Mouse (Mus musculus): Measurements from ENCODE around the gene Stk39. TPM values are rescaled to one million over a fixed set of nuclear protein-coding genes. Genes with fewer than 3 reads are reported as not detected.

Gene Stk39
- polyA plus RNA-seq, 1 experiment from 2014 or later, result 27.3 TPM

GRCm38 (mm10) chr2:68434576-68434975 lies 37.5 kb downstream of the Stk39 start:
- H3K36me3 ChIP-seq, result no peaks in the 10 kb centered on the region
- no peaks in the 10 kb centered on the region for H3K9me3 ChIP-seq (replicated peaks)
- WGBS, result 54% methylated on average over 5 of the region's 5 CpGs
- H3K27me3 ChIP-seq (replicated peaks), result no peaks in the 10 kb centered on the region
- H3K4me2 ChIP-seq, result no peak overlapping the region
- no peak for ATAC-seq (ENCODE audit: low FRiP score)
- H3K4me3 ChIP-seq (replicated peaks), result no peak overlapping the region
- H3K9ac ChIP-seq (replicated peaks), result no peak overlapping the region
- no peak overlapping the region for H3K27ac ChIP-seq (replicated peaks)
- H3K4me1 ChIP-seq, result peaks cover 23% of the 10 kb centered on the region

- Histone ChIP-seq H3K4me3 (replicated peaks) (no peak overlapping the region), H3K36me3 (no peaks in the 10 kb centered on the region), H3K4me1 (peaks cover 23% of the 10 kb centered on the region), H3K27me3 (replicated peaks) (no peaks in the 10 kb centered on the region), H3K4me2 (no peak overlapping the region), H3K9me3 (replicated peaks) (no peaks in the 10 kb centered on the region), H3K27ac (replicated peaks) (no peak overlapping the region), H3K9ac (replicated peaks) (no peak overlapping the region)
- ATAC-seq (ENCODE audit: low FRiP score), result no peak
- WGBS, result 73% methylated on average over 9 of the region's 9 CpGs
Measured at GRCm38 (mm10) chr2:68433736-68434312, 38.2 kb downstream of the Stk39 start.

GRCm38 (mm10) chr2:68432834-68433233 lies 39.2 kb downstream of the Stk39 start:
- WGBS, result 63% methylated on average over 4 of the region's 4 CpGs
- H3K4me3 ChIP-seq (replicated peaks), result no peak overlapping the region
- no peak overlapping the region for H3K9ac ChIP-seq (replicated peaks)
- no peaks in the 10 kb centered on the region for H3K9me3 ChIP-seq (replicated peaks)
- ATAC-seq (ENCODE audit: low FRiP score), result no peak
- H3K27me3 ChIP-seq (replicated peaks), result no peaks in the 10 kb centered on the region
- no peaks in the 10 kb centered on the region for H3K36me3 ChIP-seq
- H3K4me2 ChIP-seq, result no peak overlapping the region
- no peak overlapping the region for H3K27ac ChIP-seq (replicated peaks)
- peaks cover 23% of the 10 kb centered on the region for H3K4me1 ChIP-seq

GRCm38 (mm10) chr2:68431024-68431962 lies 40.8 kb downstream of the Stk39 start:
- Histone ChIP-seq H3K9ac (replicated peaks) (no peak overlapping the region), H3K4me1 (peaks cover 20% of the 10 kb centered on the region), H3K4me2 (no peak overlapping the region), H3K27me3 (replicated peaks) (no peaks in the 10 kb centered on the region), H3K27ac (replicated peaks) (no peak overlapping the region), H3K9me3 (replicated peaks) (no peaks in the 10 kb centered on the region), H3K36me3 (no peaks in the 10 kb centered on the region), H3K4me3 (replicated peaks) (no peak overlapping the region)
- no peak for ATAC-seq (ENCODE audit: low FRiP score)
- 89% methylated on average over 14 of the region's 14 CpGs for WGBS

- H3K9ac ChIP-seq (replicated peaks), result no peak overlapping the region
- no peaks in the 10 kb centered on the region for H3K9me3 ChIP-seq (replicated peaks)
- peaks cover 12% of the 10 kb centered on the region for H3K4me1 ChIP-seq
- H3K36me3 ChIP-seq, result no peaks in the 10 kb centered on the region
- WGBS, result 92% methylated on average over 5 of the region's 5 CpGs
- no peak overlapping the region for H3K4me2 ChIP-seq
- no peak overlapping the region for H3K27ac ChIP-seq (replicated peaks)
- H3K27me3 ChIP-seq (replicated peaks), result no peaks in the 10 kb centered on the region
- no peak for ATAC-seq (ENCODE audit: low FRiP score)
- no peak overlapping the region for H3K4me3 ChIP-seq (replicated peaks)
Measured at GRCm38 (mm10) chr2:68430493-68430892, 41.6 kb downstream of the Stk39 start.

GRCm38 (mm10) chr2:68429436-68429835 lies 42.6 kb downstream of the Stk39 start:
- 83% methylated on average over 4 of the region's 4 CpGs for WGBS
- no peaks in the 10 kb centered on the region for H3K36me3 ChIP-seq
- H3K4me3 ChIP-seq (replicated peaks), result no peak overlapping the region
- H3K4me2 ChIP-seq, result no peak overlapping the region
- ATAC-seq (ENCODE audit: low FRiP score), result no peak
- H3K4me1 ChIP-seq, result peaks cover 7% of the 10 kb centered on the region; the same call in 1 of the 2 replicates
- H3K27me3 ChIP-seq (replicated peaks), result no peaks in the 10 kb centered on the region
- no peak overlapping the region for H3K27ac ChIP-seq (replicated peaks)
- H3K9me3 ChIP-seq (replicated peaks), result no peaks in the 10 kb centered on the region
- H3K9ac ChIP-seq (replicated peaks), result no peak overlapping the region

GRCm38 (mm10) chr2:68426977-68427577 lies 45.0 kb downstream of the Stk39 start:
- Histone ChIP-seq H3K4me3 (replicated peaks) (no peak overlapping the region), H3K4me1 (no peaks in the 10 kb centered on the region), H3K4me2 (no peak overlapping the region), H3K36me3 (no peaks in the 10 kb centered on the region), H3K9me3 (replicated peaks) (no peaks in the 10 kb centered on the region), H3K27me3 (replicated peaks) (no peaks in the 10 kb centered on the region), H3K27ac (replicated peaks) (no peak overlapping the region), H3K9ac (replicated peaks) (no peak overlapping the region)
- WGBS, result 53% methylated on average over 5 of the region's 5 CpGs
- ATAC-seq (ENCODE audit: low FRiP score), result no peak

- Histone ChIP-seq H3K9ac (replicated peaks) (no peak overlapping the region), H3K36me3 (no peaks in the 10 kb centered on the region), H3K4me1 (no peaks in the 10 kb centered on the region), H3K27me3 (replicated peaks) (no peaks in the 10 kb centered on the region), H3K9me3 (replicated peaks) (no peaks in the 10 kb centered on the region), H3K4me2 (no peak overlapping the region), H3K4me3 (replicated peaks) (no peak overlapping the region), H3K27ac (replicated peaks) (no peak overlapping the region)
- ATAC-seq (ENCODE audit: low FRiP score), result no peak
- 93% methylated on average over 4 of the region's 4 CpGs for WGBS
Measured at GRCm38 (mm10) chr2:68426074-68426473, 46.0 kb downstream of the Stk39 start.

- Histone ChIP-seq H3K9me3 (replicated peaks) (no peaks in the 10 kb centered on the region), H3K4me2 (no peak overlapping the region), H3K9ac (replicated peaks) (no peak overlapping the region), H3K4me3 (replicated peaks) (no peak overlapping the region), H3K36me3 (no peaks in the 10 kb centered on the region), H3K4me1 (no peaks in the 10 kb centered on the region), H3K27ac (replicated peaks) (no peak overlapping the region), H3K27me3 (replicated peaks) (no peaks in the 10 kb centered on the region)
- WGBS, result 61% methylated on average over 6 of the region's 6 CpGs
- no peak for ATAC-seq (ENCODE audit: low FRiP score)
Measured at GRCm38 (mm10) chr2:68421002-68421401, 51.1 kb downstream of the Stk39 start.

- H3K9me3 ChIP-seq (replicated peaks), result no peaks in the 10 kb centered on the region
- ATAC-seq (ENCODE audit: low FRiP score), result no peak
- H3K4me3 ChIP-seq (replicated peaks), result no peak overlapping the region
- H3K27me3 ChIP-seq (replicated peaks), result no peaks in the 10 kb centered on the region
- no peaks in the 10 kb centered on the region for H3K4me1 ChIP-seq
- H3K4me2 ChIP-seq, result no peak overlapping the region
- H3K27ac ChIP-seq (replicated peaks), result no peak overlapping the region
- no peaks in the 10 kb centered on the region for H3K36me3 ChIP-seq
- no peak overlapping the region for H3K9ac ChIP-seq (replicated peaks)
- 93% methylated on average over 6 of the region's 6 CpGs for WGBS
Measured at GRCm38 (mm10) chr2:68420223-68420622, 51.8 kb downstream of the Stk39 start.

- ATAC-seq (ENCODE audit: low FRiP score), result no peak
- Histone ChIP-seq H3K9me3 (replicated peaks) (no peaks in the 10 kb centered on the region), H3K27ac (replicated peaks) (no peak overlapping the region), H3K4me3 (replicated peaks) (no peak overlapping the region), H3K4me1 (no peaks in the 10 kb centered on the region), H3K4me2 (no peak overlapping the region), H3K36me3 (no peaks in the 10 kb centered on the region), H3K27me3 (replicated peaks) (no peaks in the 10 kb centered on the region), H3K9ac (replicated peaks) (no peak overlapping the region)
- 90% methylated on average over 7 of the region's 7 CpGs for WGBS
Measured at GRCm38 (mm10) chr2:68419746-68420145, 52.3 kb downstream of the Stk39 start.

GRCm38 (mm10) chr2:68419165-68419564 lies 52.9 kb downstream of the Stk39 start:
- H3K4me3 ChIP-seq (replicated peaks), result no peak overlapping the region
- no peak for ATAC-seq (ENCODE audit: low FRiP score)

More at GRCm38 (mm10) chr2:68419165-68419564, 52.9 kb downstream of the Stk39 start:
- Histone ChIP-seq H3K27me3 (replicated peaks) (no peaks in the 10 kb centered on the region), H3K4me1 (no peaks in the 10 kb centered on the region), H3K9ac (replicated peaks) (no peak overlapping the region), H3K27ac (replicated peaks) (no peak overlapping the region), H3K4me2 (no peak overlapping the region), H3K36me3 (no peaks in the 10 kb centered on the region), H3K9me3 (replicated peaks) (no peaks in the 10 kb centered on the region)
- 90% methylated on average over 7 of the region's 7 CpGs for WGBS
